Mouse (Mus musculus): ENCODE data around the gene Npas3.

DNA sequence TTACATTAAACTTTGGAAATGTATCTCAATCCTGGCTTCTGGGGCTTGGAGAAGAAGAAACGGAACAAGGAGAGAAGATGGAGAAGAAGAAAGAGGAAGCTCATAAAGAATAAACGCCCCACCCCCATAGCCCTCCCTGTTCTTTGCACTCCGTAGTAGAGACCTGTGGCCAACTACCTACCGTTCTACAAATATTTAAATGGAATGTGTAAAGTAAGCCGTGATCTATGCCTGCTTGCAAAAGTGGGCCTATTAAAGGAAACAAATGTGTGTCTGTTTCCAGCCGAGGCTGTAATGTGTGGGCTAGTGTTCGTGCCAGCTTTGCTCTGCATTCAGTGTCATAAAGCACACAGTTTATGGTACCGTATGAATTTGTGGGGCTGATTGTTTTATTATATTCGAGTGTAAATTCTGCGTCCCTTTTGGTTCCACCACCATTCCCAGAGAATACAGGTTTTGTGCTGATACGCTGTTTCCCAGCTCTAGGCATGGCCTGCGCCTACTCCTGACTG, 597.7 kb downstream of the Npas3 start:
- TF ChIP-seq USF1 (IDR thresholded peaks at IDR 0.05; ENCODE audit: low read depth) (no peak), MAX (IDR thresholded peaks at IDR 0.05) (no peak), CTCF (IDR thresholded peaks at IDR 0.05; ENCODE audit: control insufficient read depth, insufficient read depth, insufficient read length) (no peak), MYOD1 (IDR thresholded peaks at IDR 0.05; ENCODE audit: control insufficient read depth, insufficient read length, low read depth) (no peak), MYOG (IDR thresholded peaks at IDR 0.05; ENCODE audit: control insufficient read depth, extremely low read depth, insufficient read length) (no peak), CEBPB (IDR thresholded peaks at IDR 0.05; ENCODE audit: low read depth) (no peak), FOSL1 (IDR thresholded peaks at IDR 0.05; ENCODE audit: insufficient read depth, low read length, poor library complexity, severe bottlenecking) (no peak)

All from C2C12 (cell line).